Mouse (Mus musculus) limb, embryonic 10.5 days (tissue): ENCODE measurements at regions not wholly inside any gene's neighbourhood (a gene's known extent, or its start where the extent isn't known, plus 50 kb on each side); places are given as distances from the start of the nearest gene placed in this dataset.
A peak's percentile ranks its signal among the peaks of the same experiment; 100 is the strongest.

Experiments used
- DNase-seq: peaks from one replicate; pipeline ENCODE4 v3.0.0-alpha.2; 2017; ENCODE audit warnings: low spot score
- H3K27ac ChIP-seq: fragments of 300-500 bp; sonication (generic); 2 replicates; pipeline ENCODE4 v1.5.1; 2016; ENCODE audit warnings: mild to moderate bottlenecking
- H3K27me3 ChIP-seq: fragments of 300-500 bp; sonication (generic); 2 replicates; pipeline ENCODE4 v1.6.1; 2016; ENCODE audit warnings: low read depth, mild to moderate bottlenecking; ENCODE audit not compliant: poor library complexity, severe bottlenecking
- H3K36me3 ChIP-seq: fragments of 300-500 bp; sonication (generic); 2 replicates; pipeline ENCODE4 v1.6.1; 2016; ENCODE audit warnings: mild to moderate bottlenecking, moderate library complexity
- H3K4me1 ChIP-seq: fragments of 300-500 bp; sonication (generic); 2 replicates; pipeline ENCODE4 v1.6.1; 2016
- H3K4me3 ChIP-seq: fragments of 300-500 bp; sonication (generic); 2 replicates; pipeline ENCODE4 v1.5.1; 2016; ENCODE audit warnings: mild to moderate bottlenecking, moderate library complexity
- H3K9me3 ChIP-seq: fragments of 300-500 bp; sonication (generic); replicated peaks from 2 replicates; pipeline ENCODE4 v1.6.1; 2016; ENCODE audit warnings: mild to moderate bottlenecking
- WGBS: fragments of 180-500 bp; shearing (Covaris S2); methylation state at CpG from one replicate; pipeline ENCODE4 v1.1.7; 2016; 5-methylcytosine and 5-hydroxymethylcytosine counted together

DNA sequence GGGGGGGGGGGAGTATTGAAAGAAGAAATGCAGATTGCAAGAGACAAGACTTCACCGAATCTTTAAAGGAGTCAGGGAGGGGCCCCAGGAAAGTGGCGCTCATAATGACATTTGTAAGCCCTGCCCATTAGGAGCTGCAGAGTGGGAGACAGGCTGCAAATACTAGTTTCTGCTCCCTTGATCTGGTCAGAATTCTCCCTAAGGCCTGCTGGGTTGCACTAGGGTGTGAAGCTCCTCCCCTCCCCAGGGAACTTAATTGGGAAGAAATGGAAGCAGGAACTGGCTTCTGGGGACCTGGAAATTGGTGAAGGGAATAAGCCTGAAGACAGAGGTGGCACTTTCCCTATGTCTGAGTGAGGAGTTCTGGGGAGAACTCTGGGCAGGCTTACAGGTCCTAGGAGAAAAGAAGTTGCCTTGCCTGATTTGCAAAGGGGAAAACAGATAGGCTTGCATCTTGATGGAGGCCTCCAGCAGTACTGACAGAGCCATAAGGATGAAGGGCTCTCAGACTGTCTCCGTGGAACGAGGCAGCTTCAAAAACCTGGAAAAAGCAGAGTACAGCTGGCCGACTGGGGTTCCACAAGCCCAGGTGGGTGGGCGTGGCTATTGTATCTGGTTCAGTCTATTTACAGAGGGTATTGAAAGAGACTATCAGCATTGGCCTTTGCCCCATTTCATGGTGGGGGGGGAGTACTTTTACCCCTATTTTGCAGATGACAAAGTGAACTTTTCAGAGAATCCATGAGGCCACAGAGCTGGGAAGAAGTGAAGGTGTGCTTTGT is 125.7 kb downstream of the Plpp3 start:
- DNase-seq = no peak
- H3K27ac ChIP-seq = 0 out of 2 replicates have a peak overlapping the region, but pooled peaks have one; percentile 32
- 18% methylated on average over 6 of the region's 6 CpGs for WGBS

DNA sequence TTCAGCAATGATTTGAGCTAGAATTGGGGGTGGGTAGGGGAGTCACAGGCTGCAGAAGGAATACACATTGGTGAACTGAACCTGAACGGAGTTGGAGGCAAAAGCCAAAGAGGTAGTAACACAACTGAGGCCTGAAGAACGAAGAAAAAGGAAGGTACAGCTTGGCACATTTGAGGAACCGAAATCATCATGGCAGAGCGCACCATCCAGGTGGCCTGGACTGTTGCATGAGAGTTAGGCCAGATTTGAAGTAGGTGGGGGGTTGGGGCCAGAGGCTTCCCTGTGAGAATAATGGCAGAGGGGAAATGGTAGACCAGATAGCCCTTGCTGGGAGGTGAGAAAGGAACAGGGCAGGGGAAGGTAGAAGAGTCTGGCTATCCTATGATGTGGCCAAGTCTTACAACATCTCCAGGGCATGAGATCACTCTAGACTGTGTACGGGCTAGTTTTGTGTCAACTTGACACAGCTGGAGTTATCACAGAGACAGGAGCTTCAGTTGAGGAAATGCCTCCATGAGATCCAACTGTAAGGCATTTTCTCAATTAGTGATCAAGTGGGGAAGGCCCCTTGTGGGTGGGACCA is 128.4 kb downstream of the Plpp3 start:
- no peak for DNase-seq
- Histone ChIP-seq H3K4me1 (peaks cover 43% of the 10 kb centered on the region), H3K9me3 (no peaks in the 10 kb centered on the region), H3K27ac (no peak overlapping the region), H3K27me3 (0 out of 2 replicates have a peak, but pooled peaks cover 3% of the 10 kb centered on the region), H3K4me3 (no peak overlapping the region), H3K36me3 (no peaks in the 10 kb centered on the region)
- 93% methylated on average over 5 of the region's 5 CpGs for WGBS

More for the DNA sequence above, 125.7 kb downstream of the Plpp3 start:
- H3K9me3 ChIP-seq = no peaks in the 10 kb centered on the region
- H3K4me3 ChIP-seq = no peak overlapping the region
- H3K36me3 ChIP-seq = no peaks in the 10 kb centered on the region
- H3K27me3 ChIP-seq = peaks cover 7% of the 10 kb centered on the region; the same call in 1 of the 2 replicates
- peaks cover 33% of the 10 kb centered on the region for H3K4me1 ChIP-seq

DNA sequence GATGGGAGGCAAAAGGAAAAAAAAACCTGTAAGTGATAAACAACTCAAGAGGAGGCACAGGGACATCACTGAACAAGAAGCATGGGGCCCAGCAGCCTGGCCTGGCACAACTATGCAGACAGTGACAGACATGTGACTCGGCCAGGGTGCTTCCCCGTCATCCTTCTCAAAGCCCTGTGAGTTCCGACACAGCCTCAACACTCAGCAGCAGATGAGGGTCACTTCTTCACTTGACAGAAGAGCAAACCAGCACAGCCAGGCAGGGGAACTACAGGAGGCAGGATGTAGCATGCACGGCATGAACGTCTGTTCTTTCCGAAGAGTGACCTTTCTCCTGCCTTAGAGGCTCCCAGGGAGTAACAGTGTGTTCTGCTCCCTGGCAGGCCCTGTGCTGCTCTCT is 129.2 kb downstream of the Plpp3 start:
- Histone ChIP-seq H3K9me3 (no peaks in the 10 kb centered on the region), H3K27ac (no peak overlapping the region), H3K27me3 (0 out of 2 replicates have a peak, but pooled peaks cover 3% of the 10 kb centered on the region), H3K4me1 (peaks cover 43% of the 10 kb centered on the region), H3K36me3 (no peaks in the 10 kb centered on the region), H3K4me3 (no peak overlapping the region)
- DNase-seq = no peak
- WGBS = 71% methylated on average over 6 of the region's 6 CpGs

DNA sequence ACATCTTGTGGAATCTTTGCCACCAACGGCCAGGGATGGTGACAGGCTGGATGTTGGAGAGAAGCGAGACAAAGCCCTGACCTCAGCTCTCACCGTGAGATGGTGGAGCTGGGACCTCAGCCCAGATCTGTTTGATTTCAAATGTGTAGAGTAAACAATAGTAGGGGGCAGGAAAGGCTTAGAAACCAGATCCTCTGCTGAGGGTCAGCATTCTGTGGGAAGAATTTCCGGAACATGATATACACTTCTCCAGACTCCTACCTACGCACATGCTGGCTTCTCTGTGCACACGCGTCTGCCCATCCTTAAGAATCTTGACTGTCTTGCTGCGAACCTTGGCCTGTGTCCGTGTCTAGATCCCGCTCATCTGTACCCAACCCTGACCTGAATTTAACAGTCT is 129.7 kb downstream of the Plpp3 start:
- no peak for DNase-seq
- no peak overlapping the region for H3K4me3 ChIP-seq
- WGBS = 89% methylated on average over 10 of the region's 10 CpGs
- no peaks in the 10 kb centered on the region for H3K9me3 ChIP-seq
- peaks cover 43% of the 10 kb centered on the region for H3K4me1 ChIP-seq
- no peak overlapping the region for H3K27ac ChIP-seq
- H3K36me3 ChIP-seq = no peaks in the 10 kb centered on the region
- 0 out of 2 replicates have a peak, but pooled peaks cover 3% of the 10 kb centered on the region for H3K27me3 ChIP-seq

DNA sequence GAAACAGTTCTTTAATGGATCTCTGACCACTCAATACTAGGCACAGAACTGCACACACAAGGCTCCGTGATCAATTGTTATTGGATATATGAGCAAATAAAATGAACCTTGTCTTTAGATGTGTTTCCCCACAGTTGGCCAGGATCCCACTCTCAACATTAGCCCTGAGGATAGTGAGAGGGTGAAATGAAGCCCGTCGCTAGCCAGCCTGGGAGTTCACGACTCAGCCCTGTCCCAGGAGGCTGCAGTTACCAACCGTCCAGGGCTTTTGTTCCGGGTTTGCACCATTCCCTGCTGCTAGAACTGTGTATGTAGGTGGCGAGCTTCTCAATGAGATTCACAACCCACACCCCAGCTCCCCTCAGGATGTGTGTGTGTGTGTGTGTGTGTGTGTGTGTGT is 130.3 kb downstream of the Plpp3 start:
- Histone ChIP-seq H3K9me3 (no peaks in the 10 kb centered on the region), H3K4me1 (peaks cover 42% of the 10 kb centered on the region), H3K27ac (no peak overlapping the region), H3K27me3 (0 out of 2 replicates have a peak, but pooled peaks cover 3% of the 10 kb centered on the region), H3K4me3 (no peak overlapping the region), H3K36me3 (no peaks in the 10 kb centered on the region)
- DNase-seq = no peak
- 85% methylated on average over 7 of the region's 7 CpGs for WGBS

DNA sequence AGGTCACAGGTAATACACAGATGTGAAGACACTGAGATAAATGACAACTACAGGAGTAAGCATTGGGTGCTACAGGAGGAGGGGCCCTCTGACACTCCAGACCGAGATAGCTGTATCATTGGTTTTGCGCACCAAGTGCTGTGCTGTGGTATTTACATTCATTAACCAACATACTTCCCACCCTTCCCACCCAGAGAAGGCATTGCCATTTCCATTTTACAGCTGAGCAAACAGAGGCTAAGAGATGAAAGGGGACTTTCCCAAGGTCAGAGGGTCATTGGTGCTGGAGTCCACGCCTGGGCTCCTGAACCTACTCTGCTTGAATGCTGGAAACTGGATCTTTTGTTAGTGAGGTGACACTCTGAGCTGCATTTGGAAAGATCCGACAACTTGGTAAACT is 132.5 kb downstream of the Plpp3 start:
- Histone ChIP-seq H3K4me1 (peaks cover 34% of the 10 kb centered on the region), H3K9me3 (no peaks in the 10 kb centered on the region), H3K27ac (no peak overlapping the region), H3K4me3 (no peak overlapping the region), H3K36me3 (no peaks in the 10 kb centered on the region), H3K27me3 (0 out of 2 replicates have a peak, but pooled peaks cover 3% of the 10 kb centered on the region)
- WGBS = 44% methylated on average over 4 of the region's 4 CpGs
- no peak for DNase-seq

DNA sequence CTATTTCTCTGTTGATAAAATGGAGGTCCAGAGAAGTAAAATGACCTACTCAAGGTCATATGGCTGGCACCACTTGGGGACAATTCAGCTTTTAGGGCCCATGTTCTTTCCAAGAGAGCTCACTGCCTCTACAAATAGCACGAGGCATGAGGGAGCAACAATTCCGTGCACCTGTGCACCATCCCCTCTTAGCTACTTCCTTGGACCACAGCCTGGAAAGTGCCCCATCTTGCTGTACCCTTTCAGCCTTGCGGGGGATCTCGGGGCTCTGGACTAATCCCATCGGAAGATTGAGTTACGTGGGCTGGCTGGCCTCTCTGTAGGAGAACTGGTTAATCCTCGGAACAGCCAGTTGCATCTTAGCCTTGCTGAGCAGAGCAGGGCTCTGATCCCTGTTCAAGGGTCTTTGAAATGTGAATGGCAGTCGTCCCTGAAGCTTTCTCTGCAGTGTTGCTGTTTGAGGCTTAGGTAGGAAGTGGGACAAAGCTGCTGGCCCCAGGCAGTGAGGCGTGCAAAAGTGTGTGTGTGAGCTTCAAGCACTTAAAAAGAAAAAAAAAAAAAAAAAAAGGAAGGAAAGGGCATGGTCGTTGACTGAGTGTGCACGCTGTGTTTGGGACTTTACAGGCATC is 133.8 kb downstream of the Plpp3 start:
- DNase-seq = no peak
- Histone ChIP-seq H3K4me1 (peaks cover 34% of the 10 kb centered on the region), H3K36me3 (no peaks in the 10 kb centered on the region), H3K9me3 (no peaks in the 10 kb centered on the region), H3K27ac (peak overlapping the region; percentile 66; the same call in 1 of the 2 replicates), H3K27me3 (no peaks in the 10 kb centered on the region), H3K4me3 (no peak overlapping the region)
- WGBS = 22% methylated on average over 11 of the region's 11 CpGs

DNA sequence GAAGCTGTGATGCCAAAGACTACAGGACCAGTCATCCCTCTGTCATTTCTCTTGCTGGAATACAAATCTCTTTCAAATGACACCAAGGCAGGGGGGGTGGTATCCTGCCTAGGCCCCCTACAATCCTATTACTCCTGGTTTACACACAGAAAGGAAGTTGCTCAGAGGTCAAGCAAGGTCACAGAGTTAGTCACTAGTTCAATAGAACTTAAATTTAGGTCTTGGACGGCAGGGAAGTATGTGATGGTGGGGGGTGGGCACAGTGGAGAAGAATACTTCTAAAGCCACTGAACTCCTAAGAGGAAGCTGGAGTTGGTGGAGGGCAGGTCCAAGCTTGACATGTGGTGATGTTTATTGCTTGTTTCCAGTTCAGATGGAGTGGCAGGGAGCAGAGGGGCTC is 134.4 kb downstream of the Plpp3 start:
- Histone ChIP-seq H3K27me3 (no peaks in the 10 kb centered on the region), H3K4me3 (no peak overlapping the region), H3K27ac (peak overlapping the region; percentile 66), H3K9me3 (no peaks in the 10 kb centered on the region), H3K36me3 (no peaks in the 10 kb centered on the region), H3K4me1 (peaks cover 34% of the 10 kb centered on the region)
- DNase-seq = no peak
- 0% methylated on average over 1 of the region's 1 CpGs for WGBS

DNA sequence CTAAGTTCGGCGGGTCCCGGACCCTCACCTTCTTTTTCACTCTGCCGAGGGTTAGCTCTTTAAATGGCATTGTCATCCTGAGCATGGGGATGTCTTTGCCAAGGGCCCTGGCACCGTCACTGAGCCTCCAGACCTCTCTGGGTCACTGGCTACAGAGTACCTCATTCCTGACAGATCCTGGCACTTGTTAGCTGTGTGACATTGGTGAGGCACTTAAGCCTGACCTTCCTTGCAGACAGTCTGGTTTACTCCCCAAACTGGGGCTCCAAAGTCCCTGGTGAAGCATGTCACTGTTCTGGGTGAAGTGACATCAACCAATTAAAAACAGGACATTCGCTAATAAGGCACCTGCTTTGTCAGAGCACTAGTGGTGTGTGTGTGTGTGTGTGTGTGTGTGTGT is 142.2 kb downstream of the Plpp3 start:
- no peaks in the 10 kb centered on the region for H3K9me3 ChIP-seq
- H3K27me3 ChIP-seq = no peaks in the 10 kb centered on the region
- no peak overlapping the region for H3K27ac ChIP-seq
- WGBS = 91% methylated on average over 6 of the region's 6 CpGs
- no peaks in the 10 kb centered on the region for H3K36me3 ChIP-seq
- no peak overlapping the region for H3K4me3 ChIP-seq
- DNase-seq = no peak
- H3K4me1 ChIP-seq = peaks cover 10% of the 10 kb centered on the region

DNA sequence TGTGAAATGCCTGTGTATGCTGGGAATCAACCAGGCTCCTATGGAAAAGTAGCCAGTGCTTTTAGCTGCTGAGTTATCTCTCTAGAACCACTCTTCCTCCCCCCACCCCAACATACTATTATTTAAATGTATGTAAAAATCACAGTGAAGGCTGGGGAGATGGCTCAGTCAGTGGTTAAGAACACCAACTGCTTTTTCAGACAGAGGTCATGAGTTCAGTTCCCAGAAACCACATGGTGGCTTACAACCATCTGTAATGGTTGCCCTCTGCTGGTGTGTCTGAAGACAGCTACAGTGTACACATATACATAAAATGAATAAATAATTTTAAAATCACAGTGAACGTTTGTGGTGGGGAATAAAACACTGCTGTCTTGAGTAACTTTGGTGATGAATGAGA is 144.4 kb downstream of the Plpp3 start:
- 71% methylated on average over 1 of the region's 1 CpGs for WGBS
- Histone ChIP-seq H3K36me3 (no peaks in the 10 kb centered on the region), H3K27ac (no peak overlapping the region), H3K9me3 (no peaks in the 10 kb centered on the region), H3K4me3 (no peak overlapping the region), H3K4me1 (peaks cover 14% of the 10 kb centered on the region), H3K27me3 (no peaks in the 10 kb centered on the region)
- no peak for DNase-seq

DNA sequence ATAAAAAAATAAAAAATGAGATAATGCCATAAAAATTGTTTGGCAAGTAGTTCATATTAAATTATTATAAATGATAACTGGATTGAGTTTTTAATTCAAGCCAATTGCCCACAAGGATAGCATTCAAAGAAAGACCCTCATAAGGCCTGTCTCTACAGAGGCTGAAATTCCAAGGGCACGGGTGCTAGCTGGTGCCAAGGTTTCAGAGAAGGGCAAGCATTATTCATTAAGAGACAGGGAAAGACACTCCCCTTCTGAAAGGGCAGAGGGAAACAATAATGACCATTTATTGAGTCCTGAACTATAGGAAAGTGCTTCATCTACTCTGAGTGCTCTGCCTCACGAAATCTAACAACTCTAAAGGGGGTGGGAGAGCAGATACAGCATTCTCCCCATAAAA is 147.0 kb downstream of the Plpp3 start:
- no peak overlapping the region for H3K27ac ChIP-seq
- no peak for DNase-seq
- no peaks in the 10 kb centered on the region for H3K9me3 ChIP-seq
- no peaks in the 10 kb centered on the region for H3K36me3 ChIP-seq
- 54% methylated on average over 2 of the region's 2 CpGs for WGBS
- no peaks in the 10 kb centered on the region for H3K27me3 ChIP-seq
- no peak overlapping the region for H3K4me3 ChIP-seq
- H3K4me1 ChIP-seq = peaks cover 14% of the 10 kb centered on the region

DNA sequence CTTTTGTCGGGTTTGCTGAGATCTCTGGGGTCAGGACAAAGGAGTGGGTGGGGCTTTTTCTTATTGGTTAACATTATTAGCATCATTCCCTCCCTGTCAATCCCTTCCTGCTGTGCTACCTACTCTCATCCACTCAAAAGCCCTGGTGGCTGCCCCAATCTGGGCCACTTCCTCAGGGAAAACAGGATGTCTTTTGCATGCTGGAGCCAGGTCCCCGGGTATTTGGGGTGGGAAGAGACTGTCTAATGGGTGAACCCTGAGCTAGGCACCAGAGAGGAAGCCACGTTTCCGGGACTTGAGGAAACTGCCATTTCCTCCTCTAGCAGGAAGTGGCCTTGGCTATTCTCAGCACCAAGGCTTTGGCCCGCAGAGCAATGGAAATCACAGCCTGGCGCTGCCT is 148.8 kb downstream of the Plpp3 start:
- DNase-seq = no peak
- Histone ChIP-seq H3K4me3 (no peak overlapping the region), H3K27ac (no peak overlapping the region), H3K27me3 (no peaks in the 10 kb centered on the region), H3K9me3 (no peaks in the 10 kb centered on the region), H3K4me1 (peaks cover 14% of the 10 kb centered on the region), H3K36me3 (no peaks in the 10 kb centered on the region)
- 76% methylated on average over 6 of the region's 6 CpGs for WGBS

DNA sequence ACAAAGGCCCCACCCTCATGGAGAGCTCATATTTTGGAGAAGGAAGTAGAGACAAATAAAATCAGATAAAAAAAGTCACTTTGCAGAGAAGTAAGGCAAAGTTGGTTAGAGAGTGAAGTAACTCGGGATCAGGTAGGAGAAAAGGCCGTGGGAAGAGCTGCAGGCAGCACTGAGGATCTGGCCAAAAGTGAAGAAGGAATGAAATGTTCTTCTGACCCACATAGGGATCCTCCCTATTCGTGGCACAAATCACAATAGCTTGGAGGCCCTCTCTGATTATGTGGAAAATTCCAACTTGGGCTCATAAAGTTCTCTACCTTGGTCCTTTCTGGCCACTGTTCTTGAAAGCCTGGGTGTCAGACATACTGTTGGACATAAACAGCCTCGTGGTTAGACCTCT is 150.2 kb downstream of the Plpp3 start:
- Histone ChIP-seq H3K27ac (no peak overlapping the region), H3K9me3 (no peaks in the 10 kb centered on the region)
- 86% methylated on average over 4 of the region's 4 CpGs for WGBS

More for the DNA sequence above, 150.2 kb downstream of the Plpp3 start:
- Histone ChIP-seq H3K36me3 (no peaks in the 10 kb centered on the region), H3K27me3 (no peaks in the 10 kb centered on the region), H3K4me1 (peaks cover 14% of the 10 kb centered on the region), H3K4me3 (no peak overlapping the region)
- DNase-seq = no peak
